Mouse (Mus musculus) liver, embryonic 15.5 days (tissue): Measurements from ENCODE around the gene Atp1a4. TPM values are rescaled to one million over a fixed set of nuclear protein-coding genes. Genes with fewer than 3 reads are reported as not detected.
"Not testable (repeated sequence)": the region's sequence is repeated elsewhere in the genome, so short reads cannot be mapped to it uniquely, and the experiment has no call there.

Experiments
- ATAC-seq: fragments of 200-750 bp; cut with Nextera tagmentation; 2 replicates; pipeline ENCODE4 v1.8.0; 2017; ENCODE audit warnings: moderate number of reproducible peaks, mild to moderate bottlenecking, moderate library complexity; ENCODE audit not compliant: insufficient read depth
- H3K27ac ChIP-seq: fragments of 300-500 bp; sonication (generic); replicated peaks from 2 replicates; pipeline ENCODE4 v1.5.1; 2015; ENCODE audit warnings: mild to moderate bottlenecking, inconsistent platforms
- H3K27me3 ChIP-seq: fragments of 300-500 bp; sonication (generic); 2 replicates; pipeline ENCODE4 v1.6.1; 2015; ENCODE audit warnings: mild to moderate bottlenecking, inconsistent platforms
- H3K36me3 ChIP-seq: fragments of 300-500 bp; sonication (generic); replicated peaks from 2 replicates; pipeline ENCODE4 v1.6.1; 2015; ENCODE audit warnings: moderate library complexity, mild to moderate bottlenecking, inconsistent platforms
- H3K4me1 ChIP-seq: fragments of 300-500 bp; sonication (generic); replicated peaks from 2 replicates; pipeline ENCODE4 v1.6.1; 2015; ENCODE audit warnings: inconsistent platforms
- H3K4me2 ChIP-seq: fragments of 300-500 bp; sonication (generic); 2 replicates; pipeline ENCODE4 v1.6.1; 2015; ENCODE audit warnings: moderate library complexity, mild to moderate bottlenecking, inconsistent platforms
- H3K4me3 ChIP-seq: fragments of 300-500 bp; sonication (generic); replicated peaks from 2 replicates; pipeline ENCODE4 v1.5.1; 2015; ENCODE audit warnings: mild to moderate bottlenecking, inconsistent platforms
- H3K9ac ChIP-seq: fragments of 300-500 bp; sonication (generic); 2 replicates; pipeline ENCODE4 v1.6.1; 2015; ENCODE audit warnings: moderate library complexity, mild to moderate bottlenecking, inconsistent platforms
- H3K9me3 ChIP-seq: fragments of 300-500 bp; sonication (generic); replicated peaks from 2 replicates; pipeline ENCODE4 v1.6.1; 2016; ENCODE audit warnings: inconsistent platforms
- WGBS: fragments of 180-500 bp; shearing (Covaris S2); methylation state at CpG from one replicate; pipeline ENCODE4 v1.1.7; 2015; ENCODE audit warnings: mixed read lengths; ENCODE audit not compliant: insufficient replicate concordance; 5-methylcytosine and 5-hydroxymethylcytosine counted together
- polyA plus RNA-seq: library from polyadenylated mRNA; unstranded; fragments of >200 nt; fragmentation: Nextera tagmentation; extraction: Ambion mirVana; gene quantifications from 2 replicates; pipeline ENCODE4 v1.2.1, GENCODE M21; 2015

Gene Atp1a4
- polyA plus RNA-seq, 1 experiment from 2014 or later, result 0.02 TPM

DNA sequence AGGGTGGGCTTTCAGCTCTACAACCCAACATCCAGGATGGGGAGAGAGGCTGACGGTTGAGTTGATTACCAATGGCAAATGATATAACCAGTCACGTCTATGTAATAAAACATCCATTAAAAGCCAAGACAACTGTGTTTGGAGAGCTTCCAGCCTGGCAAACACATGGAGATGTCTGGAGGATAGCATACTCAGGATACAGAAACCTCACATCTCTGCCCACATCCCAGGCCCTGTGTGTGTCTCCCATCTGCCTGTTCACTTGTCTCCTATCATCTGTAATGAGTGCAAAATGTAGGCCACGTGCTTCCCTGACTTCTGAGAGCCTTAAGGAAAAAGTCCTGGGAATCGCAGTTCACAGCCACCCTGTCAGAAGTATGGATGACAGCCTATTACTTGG lies 11.0 kb downstream of the Atp1a4 start:
- Histone ChIP-seq H3K27me3 (peaks cover 34% of the 10 kb centered on the region), H3K9ac (no peak overlapping the region), H3K4me2 (no peak overlapping the region), H3K36me3 (no peaks in the 10 kb centered on the region), H3K9me3 (no peaks in the 10 kb centered on the region), H3K4me3 (no peak overlapping the region), H3K27ac (no peak overlapping the region), H3K4me1 (no peaks in the 10 kb centered on the region)
- WGBS, result 55% methylated on average over 4 of the region's 4 CpGs
- ATAC-seq, result no peak

DNA sequence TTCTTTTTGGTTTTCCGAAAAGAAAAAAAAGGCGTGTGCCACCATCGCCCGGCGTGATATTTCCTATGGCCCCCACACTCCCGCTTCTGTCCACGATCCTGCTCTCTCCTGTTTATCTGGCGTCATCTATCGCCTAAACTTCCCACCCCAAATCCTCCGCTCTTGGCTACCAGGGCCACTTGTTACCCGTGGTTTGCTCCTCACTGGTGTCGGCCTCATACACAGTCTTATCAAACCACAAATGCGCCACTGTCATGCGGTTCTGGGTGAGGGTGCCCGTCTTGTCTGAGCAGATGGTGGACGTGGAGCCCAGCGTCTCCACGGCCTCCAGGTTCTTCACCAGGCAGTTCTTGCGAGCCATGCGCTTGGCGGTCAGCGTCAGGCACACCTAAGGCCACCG lies 13.6 kb downstream of the Atp1a4 start:
- H3K9me3 ChIP-seq, H3K27ac ChIP-seq, H3K4me1 ChIP-seq, H3K4me3 ChIP-seq, H3K36me3 ChIP-seq, H3K9ac ChIP-seq, ATAC-seq: not testable (repeated sequence)
- Histone ChIP-seq H3K4me2 (peak overlapping the region; percentile 10; the same call in 1 of the 2 replicates), H3K27me3 (peaks cover 35% of the 10 kb centered on the region)
- WGBS, result 33% methylated on average over 23 of the region's 23 CpGs

DNA sequence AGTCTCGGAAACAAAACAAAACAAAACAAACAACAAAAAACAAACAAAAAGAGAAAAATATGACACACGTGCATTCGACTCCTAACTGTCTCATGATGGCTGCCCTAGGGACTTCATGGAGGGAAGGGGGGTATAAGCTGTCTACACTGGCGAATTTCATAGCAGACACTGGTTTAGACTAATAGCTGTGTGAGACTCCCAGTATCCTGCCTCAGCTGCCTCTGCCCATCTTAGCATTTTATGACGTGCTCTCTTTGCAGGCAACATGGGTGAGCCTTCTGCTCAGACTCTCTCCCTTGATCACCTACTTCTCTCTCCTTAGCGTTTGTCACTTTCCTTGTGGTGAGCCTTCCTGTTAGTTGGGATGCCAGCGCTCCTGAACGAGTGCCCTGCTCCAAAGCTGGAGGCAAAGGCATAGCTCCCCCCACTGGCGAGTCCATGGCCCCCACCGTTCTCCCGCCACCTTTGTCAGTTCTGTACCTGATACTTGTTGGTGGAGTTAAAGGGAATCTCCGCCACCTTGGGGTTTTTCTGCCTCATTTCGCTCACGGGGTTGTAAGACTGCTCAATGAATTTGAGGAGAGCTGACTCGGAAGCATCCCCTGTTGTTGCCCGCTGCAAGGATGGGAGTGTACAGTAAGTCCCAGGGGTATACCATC lies 14.5 kb downstream of the Atp1a4 start:
- 25% methylated on average over 16 of the region's 16 CpGs for WGBS
- H3K4me1 ChIP-seq, result no peaks in the 10 kb centered on the region
- H3K36me3 ChIP-seq, result no peaks in the 10 kb centered on the region
- peaks cover 35% of the 10 kb centered on the region for H3K27me3 ChIP-seq
- no peak overlapping the region for H3K4me3 ChIP-seq
- no peak overlapping the region for H3K4me2 ChIP-seq
- ATAC-seq, result no peak
- no peaks in the 10 kb centered on the region for H3K9me3 ChIP-seq
- no peak overlapping the region for H3K9ac ChIP-seq
- no peak overlapping the region for H3K27ac ChIP-seq

DNA sequence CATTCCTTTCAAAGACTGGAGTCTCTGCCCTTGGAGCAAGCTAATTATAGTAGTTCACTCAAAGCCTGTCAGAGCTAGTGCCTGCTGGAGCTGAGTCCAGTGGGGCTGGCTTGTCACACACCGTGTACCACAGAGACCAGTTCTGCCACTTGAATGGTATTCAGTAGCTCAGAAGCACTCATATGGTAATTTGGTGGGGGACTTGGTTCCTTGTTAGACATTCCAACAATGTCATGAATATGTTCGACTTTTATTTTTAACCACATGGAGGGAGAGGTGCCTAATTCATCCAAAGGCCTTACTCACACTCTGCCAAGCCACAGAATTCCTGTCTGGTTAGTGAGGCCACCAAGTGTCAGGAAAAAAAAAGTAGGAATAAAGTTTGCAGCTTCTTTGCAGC lies 15.8 kb downstream of the Atp1a4 start:
- H3K27ac ChIP-seq, result no peak overlapping the region
- H3K4me1 ChIP-seq, result no peaks in the 10 kb centered on the region
- no peak overlapping the region for H3K4me3 ChIP-seq
- no peaks in the 10 kb centered on the region for H3K9me3 ChIP-seq
- ATAC-seq, result no peak
- H3K27me3 ChIP-seq, result peaks cover 35% of the 10 kb centered on the region
- no peaks in the 10 kb centered on the region for H3K36me3 ChIP-seq
- H3K9ac ChIP-seq, result no peak overlapping the region
- no peak overlapping the region for H3K4me2 ChIP-seq
- 39% methylated on average over 2 of the region's 2 CpGs for WGBS

DNA sequence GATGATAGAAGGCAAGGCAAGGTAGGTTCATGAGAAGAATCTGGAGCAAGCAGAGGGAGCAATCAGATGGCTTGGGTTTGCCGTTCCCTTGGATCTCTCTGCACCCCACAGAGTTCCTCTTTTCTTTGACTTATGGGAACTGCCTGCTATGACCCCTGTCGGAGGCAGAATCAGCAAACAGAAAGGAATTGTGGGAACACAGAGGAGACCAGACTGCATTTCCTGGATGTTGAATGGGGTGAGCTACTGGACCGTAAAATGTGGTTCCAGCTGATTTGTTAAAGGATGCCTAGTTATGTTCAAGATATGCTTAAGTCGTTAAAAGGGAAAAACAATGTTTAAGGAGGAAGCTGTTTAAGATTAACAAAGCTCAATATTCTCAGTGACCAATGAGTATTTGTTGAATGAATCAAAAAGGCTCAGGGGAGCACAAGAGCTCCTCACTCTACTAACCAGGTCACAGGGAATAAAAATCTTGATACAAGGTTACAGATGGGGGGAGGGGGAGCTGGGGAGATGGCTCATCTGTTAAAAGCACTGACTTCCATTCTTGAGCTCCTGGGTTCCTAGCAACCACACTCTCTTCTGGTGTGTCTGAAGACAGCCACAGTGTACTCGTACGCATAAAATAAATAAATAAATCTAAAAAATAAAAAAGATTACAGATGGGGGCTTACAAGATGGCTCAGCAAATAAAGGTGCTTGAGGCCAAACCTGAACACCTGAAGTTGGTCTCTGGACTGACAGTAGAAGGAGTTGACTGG lies 17.1 kb downstream of the Atp1a4 start:
- Histone ChIP-seq H3K9ac (no peak overlapping the region), H3K4me3 (no peak overlapping the region), H3K9me3 (no peaks in the 10 kb centered on the region), H3K36me3 (no peaks in the 10 kb centered on the region), H3K27ac (no peak overlapping the region), H3K4me1 (no peaks in the 10 kb centered on the region), H3K27me3 (peaks cover 32% of the 10 kb centered on the region), H3K4me2 (no peak overlapping the region)
- 28% methylated on average over 6 of the region's 6 CpGs for WGBS
- ATAC-seq, result no peak

DNA sequence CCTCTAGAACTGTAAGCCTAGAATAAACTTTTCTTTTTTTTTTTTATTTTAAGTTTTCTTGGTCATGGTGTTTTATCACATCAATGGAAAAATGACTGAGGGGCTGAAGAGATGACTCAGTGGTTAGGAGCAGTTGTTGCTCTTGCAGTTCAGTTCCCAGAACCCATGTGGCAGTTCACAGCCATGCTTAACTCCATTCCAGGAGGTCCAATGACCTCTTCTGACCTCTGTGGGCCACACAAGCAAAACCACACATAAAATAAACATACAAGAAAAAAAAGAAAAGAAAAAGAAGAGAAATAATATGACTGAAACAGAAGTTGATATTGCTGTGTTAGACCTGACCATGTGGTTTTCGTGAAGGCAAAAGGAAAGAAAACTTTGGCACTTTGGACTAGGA lies 29.0 kb downstream of the Atp1a4 start:
- H3K9me3 ChIP-seq, result no peaks in the 10 kb centered on the region
- 70% methylated on average over 1 of the region's 1 CpGs for WGBS
- no peak overlapping the region for H3K9ac ChIP-seq
- no peak for ATAC-seq
- H3K27ac ChIP-seq, result no peak overlapping the region
- H3K4me1 ChIP-seq, result no peaks in the 10 kb centered on the region
- H3K36me3 ChIP-seq, result no peaks in the 10 kb centered on the region
- no peaks in the 10 kb centered on the region for H3K27me3 ChIP-seq
- no peak overlapping the region for H3K4me2 ChIP-seq
- no peak overlapping the region for H3K4me3 ChIP-seq

DNA sequence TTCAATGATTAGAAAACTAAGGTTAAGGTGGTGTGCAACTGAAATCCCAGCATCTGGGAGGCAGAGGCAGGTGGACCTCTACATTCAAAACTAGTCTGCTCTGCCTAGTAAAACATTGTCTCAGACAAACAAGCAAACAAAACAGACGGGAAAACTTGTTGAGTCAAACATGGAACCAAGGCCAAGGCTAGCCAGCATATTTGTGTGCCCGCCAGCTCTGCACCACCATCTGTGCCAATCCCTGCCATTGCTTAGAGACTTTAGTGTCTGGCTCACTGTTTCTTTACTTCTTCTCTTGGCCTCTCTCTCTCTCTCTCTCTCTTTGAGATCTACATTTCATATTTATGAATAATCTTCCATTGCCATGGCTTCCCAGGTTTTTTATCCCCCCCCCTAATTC lies 30.0 kb downstream of the Atp1a4 start:
- 58% methylated on average over 2 of the region's 2 CpGs for WGBS
- H3K4me2 ChIP-seq, result no peak overlapping the region
- no peaks in the 10 kb centered on the region for H3K36me3 ChIP-seq
- ATAC-seq, result no peak
- no peak overlapping the region for H3K4me3 ChIP-seq
- no peaks in the 10 kb centered on the region for H3K9me3 ChIP-seq
- no peak overlapping the region for H3K9ac ChIP-seq
- no peaks in the 10 kb centered on the region for H3K4me1 ChIP-seq
- no peaks in the 10 kb centered on the region for H3K27me3 ChIP-seq
- no peak overlapping the region for H3K27ac ChIP-seq

DNA sequence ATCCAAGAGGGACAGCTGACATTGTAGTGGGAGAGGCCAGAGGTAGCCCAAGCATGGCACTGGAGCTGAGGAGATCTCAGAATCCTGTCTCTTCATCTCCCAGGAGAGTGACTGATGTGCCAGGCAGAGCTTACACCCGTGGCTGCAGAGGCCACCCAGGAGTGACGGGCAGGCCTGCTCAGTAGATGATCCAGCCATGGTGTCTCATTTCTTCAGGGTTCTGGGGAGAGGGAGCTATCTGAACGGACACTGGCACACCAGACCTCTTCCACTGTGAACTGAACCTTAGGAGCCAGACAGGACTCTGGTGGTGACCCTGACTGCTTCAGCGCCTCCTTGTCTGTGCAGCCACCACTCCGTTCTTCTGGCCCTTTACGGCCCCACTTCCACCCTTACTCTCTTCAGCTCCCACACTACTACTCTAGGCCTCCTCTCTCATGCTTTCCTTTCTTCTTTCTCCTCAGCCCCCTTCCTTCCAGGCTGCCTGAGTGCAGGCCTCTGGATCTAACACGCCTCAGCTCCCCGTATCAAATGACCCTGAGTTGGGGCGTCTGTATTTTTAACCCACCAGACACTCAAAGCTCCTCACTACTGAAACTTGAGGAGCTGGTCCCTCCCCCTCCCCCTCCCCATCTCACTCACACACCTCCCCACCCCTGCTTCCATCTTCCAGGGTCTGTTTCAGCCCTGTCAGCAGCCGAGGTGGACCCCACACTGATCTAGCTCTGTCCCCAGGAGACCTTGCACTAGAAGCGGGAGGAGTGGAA lies 36.7 kb downstream of the Atp1a4 start:
- no peak for ATAC-seq
- Histone ChIP-seq H3K4me1 (peaks cover 9% of the 10 kb centered on the region; the same call in 1 of the 2 replicates), H3K27ac (no peak overlapping the region), H3K4me2 (no peak overlapping the region), H3K9me3 (no peaks in the 10 kb centered on the region), H3K36me3 (no peaks in the 10 kb centered on the region), H3K9ac (no peak overlapping the region), H3K4me3 (no peak overlapping the region), H3K27me3 (no peaks in the 10 kb centered on the region)
- WGBS, result 62% methylated on average over 11 of the region's 11 CpGs

DNA sequence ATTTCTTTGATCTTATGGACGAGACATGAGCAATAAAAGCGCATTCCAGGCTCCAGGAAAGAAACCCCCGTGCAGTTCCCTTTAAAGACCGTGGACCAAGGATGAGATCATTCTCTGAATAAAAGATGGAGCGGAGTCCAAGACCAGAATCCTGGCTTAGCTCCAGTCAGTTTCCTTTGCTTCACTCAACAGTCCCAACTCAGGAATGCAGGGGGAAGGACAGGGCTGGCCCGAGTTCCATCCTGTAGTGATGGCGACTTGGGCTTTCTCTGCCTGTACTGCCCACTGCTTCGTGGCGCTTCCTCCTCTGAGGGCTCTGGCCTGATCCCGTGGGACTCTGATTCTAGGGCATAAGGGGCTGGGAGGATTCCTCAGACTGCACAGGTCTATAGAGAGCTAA lies 37.8 kb downstream of the Atp1a4 start:
- H3K4me1 ChIP-seq, result peaks cover 9% of the 10 kb centered on the region; the same call in 1 of the 2 replicates
- no peak overlapping the region for H3K27ac ChIP-seq
- 0 out of 2 replicates have a peak, but pooled peaks have one; percentile 16 for ATAC-seq
- no peak overlapping the region for H3K9ac ChIP-seq
- H3K9me3 ChIP-seq, result no peaks in the 10 kb centered on the region
- H3K4me2 ChIP-seq, result no peak overlapping the region
- WGBS, result 56% methylated on average over 10 of the region's 10 CpGs
- no peaks in the 10 kb centered on the region for H3K27me3 ChIP-seq
- no peak overlapping the region for H3K4me3 ChIP-seq
- no peaks in the 10 kb centered on the region for H3K36me3 ChIP-seq

DNA sequence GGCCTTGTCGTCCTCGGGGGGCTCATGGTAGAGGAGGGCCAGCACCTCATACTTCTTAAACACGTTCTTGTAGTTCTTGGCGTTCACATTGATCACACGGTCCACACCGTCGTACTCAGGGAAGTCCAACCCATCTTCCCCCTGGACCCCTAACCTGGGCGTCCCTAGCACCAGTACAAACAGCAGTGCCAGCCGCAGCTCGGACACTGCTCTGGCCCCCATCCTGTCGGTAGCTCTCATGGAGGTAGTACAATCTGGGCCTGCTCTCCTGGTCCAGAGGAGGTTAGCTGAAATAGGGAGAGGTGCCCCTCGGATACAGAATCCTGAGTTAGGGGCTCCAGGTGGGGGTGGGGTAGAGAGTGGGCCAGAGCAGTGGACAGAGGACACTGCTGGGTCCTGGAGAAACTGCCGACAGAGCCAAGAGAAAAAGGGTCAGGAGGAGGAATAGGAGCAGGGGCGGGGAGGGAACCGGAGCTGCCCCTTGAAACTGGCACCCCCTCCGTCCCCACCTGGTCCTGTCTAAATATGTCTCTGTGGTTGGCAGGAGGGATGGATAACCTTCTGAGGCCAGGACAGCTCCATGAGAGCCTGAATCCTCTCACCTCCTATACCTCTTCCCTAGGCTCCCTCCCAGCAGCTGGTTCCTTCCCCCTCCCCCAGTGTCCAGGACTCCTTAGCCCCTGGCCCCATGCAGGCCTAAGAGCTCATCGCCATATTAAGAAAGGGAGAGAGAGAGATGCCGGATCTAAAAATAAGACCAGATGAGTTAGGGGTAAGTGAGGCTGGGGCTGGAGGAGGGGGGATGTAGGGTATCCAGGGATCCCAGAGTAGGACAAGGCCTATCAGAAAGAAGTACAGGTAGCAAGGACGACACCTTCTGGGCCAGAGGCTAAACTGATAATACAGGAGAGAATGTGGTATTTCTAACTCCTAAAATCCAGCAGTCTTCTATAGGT lies 38.5 kb downstream of the Atp1a4 start, which contains the start of gene Casq1:
Casq1 (minus strand) TSS at position 418 of the 956 bp plus-strand sequence.
- no peak within 1 kb of the TSS for H3K9ac ChIP-seq
- H3K4me2 ChIP-seq, result no peak within 1 kb of the TSS
- no peak within 1 kb of the TSS for H3K4me3 ChIP-seq
- H3K27ac ChIP-seq, result no peak within 1 kb of the TSS
- no peaks in the 10 kb centered on the region for H3K36me3 ChIP-seq
- WGBS, result 71% methylated on average over 17 of the region's 19 CpGs
- ATAC-seq, result no peak
- H3K27me3 ChIP-seq, result no peaks in the 10 kb centered on the region
- H3K4me1 ChIP-seq, result peaks cover 9% of the 10 kb centered on the region; the same call in 1 of the 2 replicates
- H3K9me3 ChIP-seq, result no peaks in the 10 kb centered on the region
